Mouse (Mus musculus) small intestine, adult 2 months (tissue): ENCODE data around the gene Vav3.

Experiments used
- CTCF ChIP-seq: fragments of 200-500 bp; IDR thresholded peaks from 2 replicates; pipeline ENCODE4 v1.5.1; 2012; ENCODE audit warnings: low read depth, mild to moderate bottlenecking, control low read depth, inconsistent platforms, low read length, moderate library complexity, mixed read lengths; ENCODE audit not compliant: insufficient replicate concordance, insufficient read length; ENCODE audit errors: extremely low read depth
- POLR2A ChIP-seq: fragments of 200-500 bp; IDR thresholded peaks from 2 replicates; pipeline ENCODE4 v1.6.1; 2012; ENCODE audit warnings: low read depth, mild to moderate bottlenecking, control low read depth, inconsistent platforms, low read length, moderate library complexity

DNA sequence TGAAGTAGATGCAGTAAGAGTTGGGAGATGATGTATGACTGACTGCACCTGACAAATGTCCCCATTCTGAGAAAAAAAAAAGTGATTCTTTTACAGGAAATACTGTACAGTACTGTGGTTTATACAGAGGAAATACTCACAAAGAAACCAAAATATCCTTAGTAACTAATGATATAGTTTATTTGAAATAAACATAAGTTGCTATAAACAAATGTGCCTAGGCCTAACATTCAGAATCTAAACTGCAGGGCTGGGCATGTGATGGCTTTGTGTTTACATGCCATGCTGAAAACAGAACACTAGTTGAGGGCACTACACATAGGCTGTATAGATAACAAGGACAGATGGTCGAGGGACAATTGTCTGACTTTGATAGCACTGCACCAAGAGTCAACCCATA is 114.2 kb downstream of the Vav3 start:
- TF ChIP-seq CTCF (no peak), POLR2A (no peak)
